Mouse (Mus musculus) left cerebral cortex, postnatal 25 days (tissue): Measurements from ENCODE around the gene Aldh3b1. TPM values are rescaled to one million over a fixed set of nuclear protein-coding genes. Genes with fewer than 3 reads are reported as not detected.

Experiments
- DNase-seq, 2 experiments: peaks; one replicate each; pipeline ENCODE4 v3.0.0; 2022; ENCODE audit warnings: low spot score in 2 of 2, mixed read lengths in 1 of 2
- intact Hi-C: fragments of 180-260 bp; cut with DNase I; formaldehyde crosslinking; loops from one replicate; pipeline ENCODE4 v1.15.1; 2025
- total RNA-seq, 2 experiments: library from RNA; stranded (reverse); gene quantifications; 2 replicates each; pipeline ENCODE4 v1.2.3; 2021

The Aldh3b1 gene
- total RNA-seq, 2 experiments from 2014 or later = 2.2 to 2.4 TPM

DNA sequence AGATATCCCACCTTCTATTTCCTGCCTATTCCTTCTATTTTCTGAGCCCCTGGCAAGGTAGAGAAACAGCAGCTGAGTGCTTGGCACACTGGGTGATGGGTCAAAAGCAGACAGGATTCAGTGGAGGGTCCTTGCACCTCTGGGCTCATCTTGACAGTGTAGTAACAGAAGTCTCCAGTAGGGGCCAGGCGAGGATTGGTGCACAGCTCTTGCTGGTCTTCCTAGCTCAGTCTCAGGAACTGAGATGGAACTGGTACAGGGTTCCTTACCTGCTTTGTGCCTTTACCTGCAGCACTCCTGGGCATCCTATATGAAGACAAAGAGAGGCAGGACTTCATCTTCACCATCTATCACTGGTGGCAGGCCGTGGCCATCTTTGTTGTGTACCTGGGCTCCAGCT lies 17.1 kb upstream of the Aldh3b1 start:
- peak; percentile 67 to 73 for DNase-seq
- intact Hi-C loops = loop anchor here (1.0 to 5.0 kb wide), 3 partner anchors 34 to 286 kb away; partner anchors contain the start of gene Pold4

DNA sequence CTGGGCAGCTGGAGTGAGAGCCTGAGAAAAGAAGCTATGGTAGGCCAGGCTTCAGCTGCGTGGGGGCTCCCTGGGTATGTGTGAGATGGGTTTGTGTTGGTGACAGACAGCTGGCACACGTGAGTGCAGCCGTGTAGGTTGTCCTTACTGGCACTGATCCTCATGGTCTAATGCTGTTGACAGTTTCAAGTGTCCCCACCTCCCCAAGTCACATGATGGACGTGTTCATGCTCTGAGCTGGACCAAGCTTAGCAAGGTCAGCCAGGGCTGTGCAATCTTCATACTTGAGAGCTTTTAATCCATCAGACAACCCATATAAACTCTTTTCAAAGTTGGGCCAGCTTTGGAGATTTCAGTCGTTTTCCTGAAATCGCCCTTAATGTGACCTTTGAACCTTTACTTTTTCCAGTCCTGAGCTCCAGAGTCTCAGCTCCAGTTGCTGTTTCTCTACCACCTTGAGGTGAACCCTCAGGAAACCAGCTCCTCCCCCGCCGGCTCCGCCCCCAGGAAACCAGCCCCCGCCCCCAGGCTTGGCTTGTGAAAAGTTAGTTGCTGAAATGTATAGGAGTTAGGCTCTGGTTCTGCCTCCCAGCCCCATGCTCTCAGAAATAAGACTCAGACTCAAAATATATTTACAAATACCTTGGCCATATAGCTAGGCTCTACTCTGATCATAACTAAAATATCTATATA lies 16.4 kb upstream of the Aldh3b1 start:
- intact Hi-C loops = loop anchor here (1.0 to 5.0 kb wide), 3 partner anchors 34 to 286 kb away; partner anchors contain the start of gene Pold4
- DNase-seq = no peak

DNA sequence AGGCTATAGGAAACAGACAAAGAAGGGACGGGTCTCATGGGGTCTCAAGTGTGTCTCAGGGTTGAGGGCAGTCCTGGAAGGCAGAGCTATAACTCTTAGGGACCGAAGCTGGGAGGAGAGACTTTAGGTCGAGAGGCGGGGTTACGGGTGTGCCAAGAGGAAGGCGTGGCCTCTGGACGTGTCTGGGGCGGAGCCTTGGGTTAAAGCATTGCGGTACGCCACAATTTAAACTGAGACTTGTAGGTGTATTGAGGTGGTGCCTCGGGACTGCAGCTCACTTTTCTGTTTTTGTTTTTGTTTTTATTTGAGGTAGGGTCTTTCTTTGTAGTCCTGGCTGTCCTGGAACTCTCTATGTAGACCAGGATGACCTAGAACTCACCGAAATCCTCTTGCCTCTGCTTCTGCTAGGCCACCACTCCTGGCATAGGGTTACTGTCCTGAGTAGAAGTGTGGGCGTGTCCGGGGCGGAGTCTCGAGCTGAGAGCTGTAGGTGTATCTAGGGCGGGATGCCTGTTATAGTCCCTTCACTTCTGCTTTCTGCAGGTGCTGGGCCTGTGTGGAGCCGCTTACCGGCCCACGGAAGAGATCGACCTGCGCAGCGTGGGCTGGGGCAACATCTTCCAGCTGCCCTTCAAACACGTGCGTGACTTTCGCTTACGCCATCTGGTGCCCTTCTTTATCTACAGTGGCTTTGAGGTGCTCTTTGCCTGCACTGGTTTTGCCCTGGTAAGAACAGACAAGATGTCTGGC lies 13.6 kb upstream of the Aldh3b1 start:
- no peak for DNase-seq
- intact Hi-C loops = no loop called here

DNA sequence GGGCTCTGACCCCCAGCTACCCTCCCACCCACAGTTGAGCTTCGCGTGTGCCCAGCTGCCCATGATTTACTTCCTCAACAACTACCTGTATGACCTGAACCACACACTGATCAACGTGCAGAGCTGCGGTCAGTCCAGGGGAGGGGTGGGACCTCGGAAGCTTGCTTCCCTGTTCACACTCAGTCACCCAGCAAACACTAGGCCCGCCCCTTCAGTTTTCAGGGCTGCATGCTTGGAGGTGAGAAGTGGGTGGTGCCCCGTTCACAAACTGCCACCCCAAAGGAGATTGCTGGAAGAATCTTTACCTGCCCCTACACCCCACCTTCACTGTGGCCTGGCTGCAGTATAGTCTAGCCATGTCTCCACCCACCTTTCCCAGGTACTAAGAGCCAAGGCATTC lies 12.7 kb upstream of the Aldh3b1 start:
- no peak for DNase-seq
- intact Hi-C loops = no loop called here

DNA sequence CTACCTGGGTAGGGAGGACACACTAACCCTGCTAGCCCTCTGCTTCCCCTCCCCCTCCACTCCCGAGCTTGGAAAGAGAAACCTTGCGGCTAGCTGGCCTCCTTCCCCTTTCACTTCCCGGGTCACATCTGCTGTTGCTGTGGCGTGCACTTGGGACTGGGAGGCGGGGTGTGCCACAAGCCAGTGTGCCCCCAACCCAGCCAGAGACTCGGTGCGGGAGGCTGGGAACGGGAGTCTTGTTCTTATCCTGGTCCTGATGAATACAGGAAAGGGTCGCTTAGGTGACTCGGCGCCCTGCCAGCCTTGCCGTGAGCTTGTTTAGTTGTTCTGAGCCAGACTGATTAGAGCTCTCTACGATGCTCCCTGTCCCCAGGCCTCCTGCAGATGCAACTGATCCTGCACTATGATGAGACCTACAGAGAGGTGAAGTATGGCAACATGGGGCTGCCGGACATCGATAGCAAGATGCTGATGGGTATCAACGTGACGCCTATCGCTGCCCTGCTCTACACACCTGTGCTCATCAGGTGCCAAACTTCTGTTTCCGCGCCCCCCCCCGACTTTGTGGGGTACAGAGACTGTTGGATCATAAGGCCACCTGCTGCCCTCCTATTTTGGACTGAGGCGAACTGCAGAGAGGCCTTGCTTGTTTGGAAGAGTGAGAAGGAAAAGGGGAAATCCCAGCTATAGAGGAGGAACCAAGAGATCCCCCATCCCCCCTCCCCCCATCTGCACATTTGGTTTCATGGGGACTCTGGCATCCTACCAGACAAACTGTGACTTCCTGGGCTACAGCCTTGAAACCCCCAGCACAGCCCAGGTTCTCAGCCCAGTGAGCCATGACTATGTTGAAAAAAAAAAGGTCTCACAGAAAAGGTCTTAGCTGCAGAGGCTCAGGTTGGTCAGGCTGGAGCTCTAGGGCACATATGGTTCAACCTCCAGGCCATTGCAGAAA lies 6.6 kb upstream of the Aldh3b1 start:
- DNase-seq = peak in 1 of 2 experiments; percentile 31
- intact Hi-C loops = no loop called here

DNA sequence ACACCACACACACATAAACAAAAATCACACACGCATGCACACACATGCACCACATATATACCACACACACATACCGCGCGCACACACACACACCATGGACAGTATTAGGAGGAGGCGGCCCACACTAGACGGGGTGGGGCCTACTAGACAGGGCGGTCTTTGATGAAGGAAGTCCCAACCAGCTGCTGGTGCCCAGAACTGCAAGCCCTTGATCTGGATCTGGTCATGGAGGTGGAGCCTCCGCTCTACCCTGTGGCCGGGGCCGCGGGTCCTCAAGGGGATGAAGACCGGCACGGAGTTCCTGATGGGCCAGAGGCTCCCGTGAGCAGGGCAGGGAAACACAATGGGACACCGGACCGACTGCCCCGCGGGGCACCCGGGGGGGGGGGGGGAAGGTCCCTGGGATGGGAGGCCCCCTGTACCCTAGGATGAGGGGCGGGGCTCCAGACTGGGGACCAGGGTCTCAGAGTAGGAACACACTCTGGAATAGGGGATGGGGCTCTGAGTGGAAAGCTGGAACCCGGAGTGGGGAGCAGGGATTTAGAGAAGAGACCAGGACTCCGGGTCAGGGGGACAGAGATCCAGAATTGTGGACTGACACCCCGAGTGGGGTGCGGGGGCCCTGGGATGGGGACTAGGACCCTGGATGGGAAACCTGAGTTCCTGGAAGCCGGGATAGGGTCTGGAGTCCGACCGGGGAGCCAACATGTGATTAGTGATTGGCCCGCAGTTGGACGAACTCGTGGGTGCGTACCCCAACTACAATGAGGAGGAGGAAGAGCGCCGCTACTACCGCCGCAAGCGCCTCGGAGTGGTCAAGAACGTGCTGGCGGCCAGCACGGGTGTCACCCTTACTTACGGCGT lies 5.7 kb upstream of the Aldh3b1 start, which contains the start of gene Unc93b1:
Gene Unc93b1 (plus strand): TSS at position 155 of the 864 bp plus-strand sequence.
- peak in 1 of 2 experiments; percentile 35 for DNase-seq
- intact Hi-C loops = no loop called here

DNA sequence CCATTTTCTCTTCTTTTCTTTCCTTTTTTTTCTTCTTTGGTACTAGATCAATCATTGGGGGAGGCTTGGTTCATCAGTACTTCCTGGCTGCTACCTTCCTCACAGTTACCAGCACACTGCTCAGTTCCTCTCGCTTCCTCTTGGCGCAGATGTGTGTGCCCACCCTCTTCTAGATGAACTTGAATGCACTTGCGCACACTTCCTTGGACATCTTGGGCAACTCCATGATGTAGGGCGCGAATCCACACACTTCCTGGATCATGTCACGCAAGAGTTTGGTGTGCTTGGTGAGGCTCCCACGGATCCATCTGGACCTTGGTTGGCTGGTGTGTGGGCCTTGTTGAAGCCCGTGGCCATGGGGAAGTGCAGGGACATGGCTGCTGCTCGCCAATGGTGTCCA lies 2.1 kb upstream of the Aldh3b1 start:
- intact Hi-C loops = no loop called here
- no peak for DNase-seq

DNA sequence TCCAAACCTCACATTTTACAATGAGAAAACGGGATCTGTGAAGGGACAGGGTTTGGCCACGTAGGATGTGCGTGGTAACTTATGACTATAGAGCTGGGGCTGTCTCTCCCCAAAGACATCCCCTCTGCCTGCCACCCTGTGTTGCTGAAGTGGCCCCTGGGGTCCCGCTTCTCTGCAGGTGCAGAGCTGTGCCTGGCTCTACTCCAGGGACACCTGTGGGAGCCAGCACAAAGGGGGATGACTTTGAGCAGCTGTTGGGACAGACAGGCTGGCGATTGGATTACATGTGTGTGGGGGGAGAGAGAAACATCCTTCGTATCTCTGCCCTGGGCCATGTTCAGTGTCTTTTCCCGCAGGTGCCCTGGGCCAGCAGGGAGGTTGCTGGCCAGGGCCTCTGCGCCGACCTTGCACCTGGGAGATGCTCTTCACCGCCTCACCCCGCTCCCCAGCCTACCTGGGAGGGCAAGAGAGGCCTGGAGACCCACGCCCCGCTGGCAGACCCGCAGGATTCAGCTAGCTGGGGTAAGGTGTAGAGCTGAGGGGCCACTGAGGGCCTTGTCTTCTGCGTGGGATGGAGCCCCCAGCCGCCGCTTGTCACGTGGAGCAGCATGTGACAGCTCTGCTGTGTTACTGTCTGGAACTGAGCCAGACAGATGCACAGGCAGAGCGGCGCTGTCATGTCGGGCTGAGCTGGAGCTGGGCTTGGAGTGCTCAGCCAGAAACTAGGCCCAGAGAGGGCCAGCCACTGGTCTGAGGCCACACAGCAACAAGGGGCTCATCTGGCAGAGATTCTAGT lies 852 bp upstream of the Aldh3b1 start:
- no peak for DNase-seq
- intact Hi-C loops = no loop called here

DNA sequence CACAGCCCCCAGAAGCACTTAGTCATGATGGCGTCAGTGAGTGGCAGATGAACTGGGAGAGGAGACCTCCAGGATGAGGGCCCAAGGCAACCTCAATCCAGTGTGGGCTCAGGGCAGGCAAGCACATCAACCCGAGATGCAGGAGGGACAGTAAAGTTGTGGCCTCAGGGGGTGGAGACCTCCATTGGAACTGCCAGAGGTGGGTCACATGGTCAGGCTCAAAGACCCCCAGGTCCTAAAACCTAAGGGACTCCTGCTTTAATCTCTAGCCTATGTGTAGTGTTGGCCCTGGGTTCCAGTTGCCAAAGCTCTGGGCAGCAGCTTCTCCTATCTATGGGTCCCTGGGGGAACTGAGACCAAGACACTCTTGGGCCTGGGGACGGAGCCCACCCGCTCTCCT lies 829 bp downstream of the Aldh3b1 start:
- DNase-seq = no peak
- intact Hi-C loops = no loop called here

DNA sequence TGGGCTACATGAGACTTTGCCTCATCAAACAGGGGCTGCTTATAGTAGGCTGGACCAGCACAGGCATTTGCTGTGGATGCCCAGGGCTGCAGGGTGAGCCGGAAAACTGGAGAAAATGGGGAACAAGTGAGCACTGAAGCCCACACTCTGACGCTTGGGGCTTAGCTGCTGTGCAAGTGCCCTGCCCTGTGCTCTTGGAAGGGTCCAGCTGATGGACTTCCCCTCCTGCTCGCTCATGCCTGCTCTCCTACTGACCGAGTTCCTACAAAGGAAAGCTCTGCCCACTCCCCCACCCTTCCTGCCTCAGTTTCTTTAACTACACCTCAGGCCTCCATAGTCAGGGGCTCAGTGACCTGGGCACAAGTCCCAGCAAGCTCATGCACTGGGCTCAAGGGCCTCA lies 1.6 kb downstream of the Aldh3b1 start:
- intact Hi-C loops = no loop called here

DNA sequence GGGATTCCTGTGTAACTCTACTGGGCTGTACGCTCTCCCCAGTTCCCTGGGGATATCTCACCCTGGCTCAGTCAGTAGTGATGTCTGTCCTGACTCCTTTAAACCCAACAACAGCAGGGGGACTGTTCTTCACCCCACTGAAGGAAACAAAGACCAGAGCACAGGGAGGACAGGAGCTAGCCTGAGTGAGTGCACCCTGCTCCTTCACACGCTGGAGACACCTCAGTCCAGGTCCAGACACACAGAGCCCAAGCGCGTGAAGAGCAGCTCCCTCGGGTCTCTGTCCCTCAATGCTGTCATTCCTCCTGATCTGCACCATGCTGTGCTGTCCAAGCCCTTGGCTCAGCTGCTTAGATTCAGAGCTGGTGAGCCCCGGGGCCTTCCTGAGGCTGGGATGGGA lies 2.9 kb downstream of the Aldh3b1 start:
- no peak for DNase-seq
- intact Hi-C loops = no loop called here

More for the DNA sequence above, 1.6 kb downstream of the Aldh3b1 start:
- DNase-seq = no peak

DNA sequence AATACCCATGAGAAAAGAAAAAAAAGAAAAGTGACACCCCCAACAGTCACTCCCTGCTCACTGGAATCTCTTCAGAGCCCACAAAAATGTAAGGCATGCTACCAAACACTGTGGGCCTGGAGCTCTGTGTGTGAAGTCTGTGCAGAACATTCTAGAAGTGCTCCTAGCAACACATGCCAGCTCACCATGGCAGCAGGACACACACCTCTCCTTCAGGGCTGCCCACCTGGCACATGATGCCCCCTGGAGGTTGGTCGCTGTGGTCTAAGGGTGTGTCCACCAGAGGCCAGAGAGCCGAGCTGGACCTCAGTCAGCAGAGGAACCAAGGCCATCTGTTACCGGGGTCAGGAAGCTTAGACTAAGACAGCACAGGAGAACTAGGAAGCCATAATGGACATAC lies 3.3 kb downstream of the Aldh3b1 start:
- no peak for DNase-seq
- intact Hi-C loops = no loop called here

DNA sequence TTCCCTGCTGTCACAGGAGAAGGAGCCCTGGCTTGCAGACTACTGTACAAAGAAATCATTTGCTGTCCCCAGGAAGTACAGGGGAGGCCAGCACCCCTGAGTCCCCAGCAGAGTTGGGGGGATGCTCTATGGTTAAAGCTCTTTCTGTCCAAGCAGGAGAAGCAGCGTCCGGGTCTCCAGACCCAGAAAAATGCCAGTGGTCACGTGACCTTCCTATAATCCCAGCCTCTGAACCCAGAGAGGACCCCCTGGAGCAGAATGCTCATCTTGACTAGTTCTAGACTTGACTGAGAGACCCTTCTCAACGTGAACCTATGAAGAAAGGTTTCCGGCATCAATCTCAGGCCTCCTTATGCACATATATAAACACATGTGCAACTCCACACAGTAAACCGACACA lies 3.7 kb downstream of the Aldh3b1 start:
- intact Hi-C loops = no loop called here

DNA sequence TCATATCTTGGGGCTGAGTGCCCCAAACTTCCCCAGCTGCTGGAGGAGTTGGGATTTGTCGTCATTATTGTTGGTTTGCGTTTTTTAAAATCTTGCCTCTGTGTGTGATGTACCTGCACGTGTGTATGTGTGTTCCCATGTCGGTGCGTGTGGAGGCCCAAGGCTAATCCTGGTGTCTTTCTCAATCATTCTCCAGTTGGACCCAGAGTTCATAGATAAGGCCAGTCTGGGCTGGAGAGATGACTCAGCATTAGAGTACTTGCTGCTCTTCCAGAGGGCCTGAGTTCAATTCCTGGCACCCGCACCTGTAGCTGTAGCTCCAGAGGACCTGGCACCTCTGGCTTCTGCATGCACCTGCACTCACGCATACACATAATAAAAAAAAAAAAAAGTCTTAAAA lies 4.7 kb downstream of the Aldh3b1 start:
- intact Hi-C loops = no loop called here
- no peak for DNase-seq

More for the DNA sequence above, 3.7 kb downstream of the Aldh3b1 start:
- no peak for DNase-seq

DNA sequence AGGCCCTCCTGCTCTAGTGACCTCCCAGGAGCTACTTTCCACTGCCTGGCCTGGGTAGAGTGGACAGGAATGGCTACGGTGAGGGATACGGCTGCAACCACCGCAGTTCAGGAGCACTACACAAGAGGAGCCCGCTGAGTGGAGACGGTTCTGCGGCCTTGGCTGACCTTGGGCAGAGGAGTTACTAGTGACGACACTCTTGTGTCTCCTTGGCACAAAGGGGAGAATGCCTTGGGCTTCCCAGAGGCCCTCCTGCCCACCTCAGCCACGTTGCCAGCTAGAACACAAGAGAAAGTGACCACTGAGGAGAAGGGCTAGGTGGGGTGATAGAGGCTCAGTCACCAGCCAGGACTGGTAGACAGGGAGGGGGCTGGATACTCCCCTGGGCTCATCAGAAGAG lies 5.4 kb downstream of the Aldh3b1 start:
- intact Hi-C loops = no loop called here

DNA sequence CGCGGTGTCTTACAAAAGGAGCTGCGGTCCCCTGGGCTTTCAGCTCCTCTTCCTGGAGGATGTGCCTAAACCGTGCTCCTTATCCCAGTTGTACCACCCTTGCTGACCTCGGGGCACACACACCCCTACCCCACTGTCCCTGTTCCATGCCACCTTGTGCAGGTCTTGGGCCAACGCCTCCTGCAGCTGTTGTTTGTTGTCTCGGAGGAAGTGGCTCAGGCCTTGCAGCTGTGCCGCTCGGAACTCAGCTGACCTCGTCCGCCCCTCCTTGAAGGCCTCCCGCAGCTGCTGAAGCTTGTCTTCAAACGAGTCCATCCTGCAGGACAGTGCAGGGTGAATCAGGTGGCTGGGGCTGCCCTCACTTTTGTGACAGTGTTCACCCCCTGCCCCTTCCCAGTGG lies 6.0 kb downstream of the Aldh3b1 start:
- DNase-seq = no peak
- intact Hi-C loops = no loop called here

More for the DNA sequence above, 5.4 kb downstream of the Aldh3b1 start:
- DNase-seq = no peak

DNA sequence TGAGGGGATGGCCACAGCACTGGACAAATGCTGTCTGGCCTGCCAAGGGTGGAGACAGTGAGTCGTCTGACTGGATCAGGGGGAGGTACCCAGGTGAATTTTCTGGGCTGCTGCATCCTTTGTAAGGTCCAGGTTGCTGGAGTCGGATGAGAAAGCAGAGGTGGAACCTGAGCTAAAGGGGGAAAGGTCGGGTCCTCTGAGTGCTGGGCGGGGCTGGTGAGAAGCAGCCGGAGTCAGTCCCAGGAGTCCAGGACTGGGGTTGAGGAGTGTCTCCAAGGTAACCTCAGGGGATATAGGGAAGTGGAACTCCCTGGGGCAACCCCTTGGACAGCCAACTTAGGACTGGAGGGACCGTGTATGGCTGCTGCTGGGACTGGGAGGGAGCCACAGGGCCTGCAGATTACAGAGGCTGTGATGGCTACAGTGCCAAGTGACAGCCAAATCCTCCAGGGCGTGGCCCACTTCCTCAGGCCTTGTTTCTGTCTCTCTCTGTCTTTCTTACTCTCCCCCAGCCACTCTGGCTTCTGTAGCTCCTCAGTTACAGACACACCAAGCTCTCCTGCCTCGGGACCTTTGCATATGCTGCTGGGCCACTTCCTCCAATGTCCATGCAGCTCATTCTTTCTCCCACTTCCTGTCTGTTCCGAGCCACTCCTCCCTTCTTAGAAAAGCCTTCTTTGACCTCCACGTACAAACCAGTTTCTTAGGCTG lies 6.8 kb downstream of the Aldh3b1 start:
- no peak for DNase-seq
- intact Hi-C loops = no loop called here

DNA sequence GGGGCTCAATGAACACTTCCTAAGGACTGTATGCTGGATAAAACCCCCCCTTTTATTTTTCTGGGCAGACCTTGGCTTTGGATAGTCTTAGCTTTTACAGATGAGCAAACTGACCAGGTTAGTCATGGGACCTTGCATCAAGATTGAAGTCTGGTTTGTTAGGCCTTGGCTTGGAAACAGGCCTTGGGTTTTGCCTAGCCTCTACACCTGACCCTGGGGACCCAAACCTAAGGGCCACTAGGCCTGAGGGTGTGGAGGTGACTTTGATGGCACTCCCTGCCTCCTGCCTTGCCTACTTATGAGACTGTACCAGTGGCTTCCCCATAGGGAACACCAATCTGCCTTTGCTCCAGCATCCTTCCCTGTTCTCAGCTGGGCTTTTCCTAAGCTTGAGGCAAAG lies 9.7 kb downstream of the Aldh3b1 start:
- intact Hi-C loops = no loop called here
- DNase-seq = no peak
